Mouse (Mus musculus) embryonic facial prominence, embryonic 13.5 days (tissue): ENCODE measurements at regions not wholly inside any gene's neighbourhood (a gene's known extent, or its start where the extent isn't known, plus 50 kb on each side); places are given as distances from the start of the nearest gene placed in this dataset.

ENCODE experiments used
- ATAC-seq: fragments of 200-750 bp; cut with Nextera tagmentation; 2 replicates; pipeline ENCODE4 v1.8.0; 2017; ENCODE audit warnings: low read depth; ENCODE audit not compliant: insufficient number of reproducible peaks, insufficient read depth, low FRiP score, low TSS enrichment
- H3K27ac ChIP-seq: fragments of 300-500 bp; sonication (generic); 2 replicates; pipeline ENCODE4 v1.5.1; 2015; ENCODE audit warnings: moderate library complexity, mild to moderate bottlenecking, inconsistent platforms
- H3K27me3 ChIP-seq: fragments of 300-500 bp; sonication (generic); 2 replicates; pipeline ENCODE4 v1.6.1; 2015; ENCODE audit warnings: mild to moderate bottlenecking, inconsistent platforms
- H3K36me3 ChIP-seq: fragments of 300-500 bp; sonication (generic); 2 replicates; pipeline ENCODE4 v1.6.1; 2015; ENCODE audit warnings: mild to moderate bottlenecking, inconsistent platforms
- H3K4me1 ChIP-seq: fragments of 300-500 bp; sonication (generic); 2 replicates; pipeline ENCODE4 v1.6.1; 2015; ENCODE audit warnings: inconsistent platforms
- H3K4me2 ChIP-seq: fragments of 300-500 bp; sonication (generic); 2 replicates; pipeline ENCODE4 v1.6.1; 2015; ENCODE audit warnings: moderate library complexity, mild to moderate bottlenecking, inconsistent platforms
- H3K4me3 ChIP-seq: fragments of 300-500 bp; sonication (generic); 2 replicates; pipeline ENCODE4 v1.5.1; 2015; ENCODE audit warnings: mild to moderate bottlenecking, inconsistent platforms
- H3K9ac ChIP-seq: fragments of 300-500 bp; sonication (generic); 2 replicates; pipeline ENCODE4 v1.6.1; 2015; ENCODE audit warnings: mild to moderate bottlenecking, inconsistent platforms
- H3K9me3 ChIP-seq: fragments of 300-500 bp; sonication (generic); 2 replicates; pipeline ENCODE4 v1.6.1; 2016; ENCODE audit warnings: inconsistent platforms
- WGBS: fragments of 180-500 bp; shearing (Covaris S2); methylation state at CpG from one replicate; pipeline ENCODE4 v1.1.7; 2015; ENCODE audit warnings: mixed read lengths; 5-methylcytosine and 5-hydroxymethylcytosine counted together

- no peak for ATAC-seq
- no peak overlapping the region for H3K4me3 ChIP-seq
- 70% methylated on average over 2 of the region's 2 CpGs for WGBS
- no peak overlapping the region for H3K27ac ChIP-seq
- H3K4me1 ChIP-seq = no peaks in the 10 kb centered on the region
- H3K36me3 ChIP-seq = no peaks in the 10 kb centered on the region
- no peaks in the 10 kb centered on the region for H3K9me3 ChIP-seq
- no peak overlapping the region for H3K9ac ChIP-seq
- no peak overlapping the region for H3K4me2 ChIP-seq
- no peaks in the 10 kb centered on the region for H3K27me3 ChIP-seq
Observed at GRCm38 (mm10) chr1:19754346-19754745, 545.6 kb downstream of the Tfap2b start.

GRCm38 (mm10) chr1:19757921-19758436 is 549.3 kb downstream of the Tfap2b start:
- H3K9me3 ChIP-seq = no peaks in the 10 kb centered on the region
- no peak overlapping the region for H3K4me2 ChIP-seq
- no peak overlapping the region for H3K27ac ChIP-seq
- no peaks in the 10 kb centered on the region for H3K36me3 ChIP-seq
- no peak overlapping the region for H3K9ac ChIP-seq
- no peaks in the 10 kb centered on the region for H3K27me3 ChIP-seq
- H3K4me1 ChIP-seq = no peaks in the 10 kb centered on the region
- peak; percentile 56; the same call in 1 of the 2 replicates for ATAC-seq
- H3K4me3 ChIP-seq = no peak overlapping the region
- 73% methylated on average over 3 of the region's 3 CpGs for WGBS

- ATAC-seq = no peak
- H3K9me3 ChIP-seq = no peaks in the 10 kb centered on the region
- H3K4me2 ChIP-seq = no peak overlapping the region
- 0 out of 2 replicates have a peak overlapping the region, but pooled peaks have one; percentile 2 for H3K27ac ChIP-seq
- H3K9ac ChIP-seq = no peak overlapping the region
- no peak overlapping the region for H3K4me3 ChIP-seq
- H3K4me1 ChIP-seq = peaks cover 16% of the 10 kb centered on the region
- H3K27me3 ChIP-seq = no peaks in the 10 kb centered on the region
- H3K36me3 ChIP-seq = no peaks in the 10 kb centered on the region
Observed at GRCm38 (mm10) chr1:19766879-19767278, 558.2 kb downstream of the Tfap2b start.

- Histone ChIP-seq H3K9ac (no peak overlapping the region), H3K9me3 (no peaks in the 10 kb centered on the region), H3K4me1 (peaks cover 12% of the 10 kb centered on the region), H3K4me2 (no peak overlapping the region), H3K36me3 (no peaks in the 10 kb centered on the region), H3K27ac (no peak overlapping the region), H3K27me3 (no peaks in the 10 kb centered on the region), H3K4me3 (no peak overlapping the region)
- no peak for ATAC-seq
Observed at GRCm38 (mm10) chr1:19772266-19772665, 563.6 kb downstream of the Tfap2b start.

- Histone ChIP-seq H3K27ac (no peak overlapping the region), H3K4me1 (no peaks in the 10 kb centered on the region), H3K9me3 (no peaks in the 10 kb centered on the region), H3K9ac (no peak overlapping the region), H3K4me2 (no peak overlapping the region), H3K36me3 (no peaks in the 10 kb centered on the region), H3K27me3 (no peaks in the 10 kb centered on the region), H3K4me3 (no peak overlapping the region)
- WGBS = 55% methylated on average over 1 of the region's 1 CpGs
- no peak for ATAC-seq
Observed at GRCm38 (mm10) chr1:19774502-19774901, 565.8 kb downstream of the Tfap2b start.

GRCm38 (mm10) chr1:19777542-19777941 is 568.8 kb downstream of the Tfap2b start:
- Histone ChIP-seq H3K36me3 (no peaks in the 10 kb centered on the region), H3K4me2 (no peak overlapping the region), H3K27ac (no peak overlapping the region), H3K4me3 (no peak overlapping the region), H3K9me3 (no peaks in the 10 kb centered on the region), H3K27me3 (no peaks in the 10 kb centered on the region), H3K4me1 (no peaks in the 10 kb centered on the region), H3K9ac (no peak overlapping the region)
- no peak for ATAC-seq
- 80% methylated on average over 1 of the region's 1 CpGs for WGBS

GRCm38 (mm10) chr1:19786971-19787370 is 578.3 kb downstream of the Tfap2b start:
- 53% methylated on average over 2 of the region's 2 CpGs for WGBS
- Histone ChIP-seq H3K4me3 (no peak overlapping the region), H3K9ac (no peak overlapping the region), H3K27me3 (no peaks in the 10 kb centered on the region), H3K9me3 (no peaks in the 10 kb centered on the region), H3K36me3 (no peaks in the 10 kb centered on the region), H3K4me1 (no peaks in the 10 kb centered on the region), H3K4me2 (no peak overlapping the region), H3K27ac (no peak overlapping the region)
- no peak for ATAC-seq

- no peak overlapping the region for H3K27ac ChIP-seq
- WGBS = 56% methylated on average over 2 of the region's 2 CpGs
- H3K36me3 ChIP-seq = no peaks in the 10 kb centered on the region
- no peak overlapping the region for H3K9ac ChIP-seq
- no peaks in the 10 kb centered on the region for H3K4me1 ChIP-seq
- H3K4me2 ChIP-seq = no peak overlapping the region
- H3K4me3 ChIP-seq = no peak overlapping the region
- H3K27me3 ChIP-seq = no peaks in the 10 kb centered on the region
- no peak for ATAC-seq
- H3K9me3 ChIP-seq = no peaks in the 10 kb centered on the region
Observed at GRCm38 (mm10) chr1:19794124-19794523, 585.4 kb downstream of the Tfap2b start.

- H3K36me3 ChIP-seq = no peaks in the 10 kb centered on the region
- no peak overlapping the region for H3K27ac ChIP-seq
- H3K4me1 ChIP-seq = no peaks in the 10 kb centered on the region
- no peak overlapping the region for H3K9ac ChIP-seq
- H3K4me2 ChIP-seq = no peak overlapping the region
- no peak for ATAC-seq
- 72% methylated on average over 3 of the region's 3 CpGs for WGBS
- no peak overlapping the region for H3K4me3 ChIP-seq
- H3K9me3 ChIP-seq = no peaks in the 10 kb centered on the region
- H3K27me3 ChIP-seq = no peaks in the 10 kb centered on the region
Observed at GRCm38 (mm10) chr1:19825887-19826286, 617.2 kb downstream of the Tfap2b start.

- no peak overlapping the region for H3K9ac ChIP-seq
- no peak overlapping the region for H3K27ac ChIP-seq
- H3K9me3 ChIP-seq = no peaks in the 10 kb centered on the region
- H3K4me2 ChIP-seq = no peak overlapping the region
- 79% methylated on average over 12 of the region's 12 CpGs for WGBS
- no peak overlapping the region for H3K4me3 ChIP-seq
- H3K36me3 ChIP-seq = no peaks in the 10 kb centered on the region
- no peaks in the 10 kb centered on the region for H3K27me3 ChIP-seq
- no peaks in the 10 kb centered on the region for H3K4me1 ChIP-seq
- ATAC-seq = no peak
Observed at GRCm38 (mm10) chr1:19826455-19827366, 618.0 kb downstream of the Tfap2b start.

- 0 out of 2 replicates have a peak, but pooled peaks cover 4% of the 10 kb centered on the region for H3K4me1 ChIP-seq
- 72% methylated on average over 3 of the region's 3 CpGs for WGBS
- H3K36me3 ChIP-seq = no peaks in the 10 kb centered on the region
- no peaks in the 10 kb centered on the region for H3K27me3 ChIP-seq
- no peak overlapping the region for H3K9ac ChIP-seq
- H3K9me3 ChIP-seq = no peaks in the 10 kb centered on the region
- H3K4me3 ChIP-seq = no peak overlapping the region
- H3K27ac ChIP-seq = no peak overlapping the region
- no peak for ATAC-seq
- no peak overlapping the region for H3K4me2 ChIP-seq
Observed at GRCm38 (mm10) chr1:19849918-19850317, 641.2 kb downstream of the Tfap2b start.

GRCm38 (mm10) chr1:19857250-19857649 is 648.5 kb downstream of the Tfap2b start:
- no peaks in the 10 kb centered on the region for H3K27me3 ChIP-seq
- H3K27ac ChIP-seq = no peak overlapping the region
- no peak overlapping the region for H3K4me2 ChIP-seq
- H3K36me3 ChIP-seq = no peaks in the 10 kb centered on the region
- H3K9ac ChIP-seq = no peak overlapping the region
- H3K4me1 ChIP-seq = no peaks in the 10 kb centered on the region
- H3K4me3 ChIP-seq = no peak overlapping the region
- no peaks in the 10 kb centered on the region for H3K9me3 ChIP-seq
- no peak for ATAC-seq
